Mouse (Mus musculus) hematopoietic stem cell, adult 5-6 weeks (primary cell): Measurements from ENCODE around the gene Mybbp1a. TPM values are rescaled to one million over a fixed set of nuclear protein-coding genes. Genes with fewer than 3 reads are reported as not detected.

Experiments
- ATAC-seq, 2 experiments: fragments of 125-278 bp in 1 of 2; replicated peaks in 1 of 2; 2 replicates each; pipeline ENCODE4 v1.8.0; 2016 to 2017; ENCODE audit warnings: inconsistent platforms in 2 of 2, mild to moderate bottlenecking in 2 of 2, moderate number of reproducible peaks in 2 of 2, low read depth in 1 of 2, moderate TSS enrichment in 1 of 2; ENCODE audit not compliant: low FRiP score in 2 of 2, poor library complexity in 2 of 2, severe bottlenecking in 2 of 2, insufficient read depth in 1 of 2, low TSS enrichment in 1 of 2
- total RNA-seq: library from RNA; stranded (forward); fragments of 172-1452, 232-1000 nt; gene quantifications from 2 replicates; pipeline ENCODE4 v1.2.3, GENCODE M21; 2017

The Mybbp1a gene
- total RNA-seq, 1 experiment from 2014 or later: 145 TPM

DNA sequence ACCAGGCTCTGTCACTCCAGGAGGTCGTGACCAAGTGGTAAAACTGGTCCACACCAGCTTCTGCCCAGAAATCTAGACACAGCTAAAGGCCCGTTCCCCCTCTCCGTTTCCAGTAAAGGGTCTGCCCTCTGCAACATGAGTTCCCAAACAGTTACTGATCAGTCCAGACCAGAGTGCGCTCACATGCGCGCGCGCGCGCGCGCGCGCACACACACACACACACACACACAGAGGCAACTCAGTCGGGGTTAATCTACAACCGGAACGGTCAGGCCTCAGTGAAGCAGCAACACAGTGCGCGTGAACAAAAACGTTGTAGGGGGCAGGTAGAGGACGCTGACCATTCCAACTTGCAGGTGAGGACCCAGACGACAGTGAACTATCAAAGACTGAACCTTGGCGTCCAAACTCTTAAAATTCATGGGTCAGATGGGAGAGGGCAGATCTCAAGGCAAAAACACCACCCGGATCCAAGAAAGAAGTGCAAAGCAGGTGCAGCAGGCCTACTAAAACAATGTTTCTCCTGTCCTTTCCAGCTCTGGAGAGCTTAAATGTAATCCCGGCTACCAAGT lies 30.5 kb upstream of the Mybbp1a start:
- no peak for ATAC-seq

DNA sequence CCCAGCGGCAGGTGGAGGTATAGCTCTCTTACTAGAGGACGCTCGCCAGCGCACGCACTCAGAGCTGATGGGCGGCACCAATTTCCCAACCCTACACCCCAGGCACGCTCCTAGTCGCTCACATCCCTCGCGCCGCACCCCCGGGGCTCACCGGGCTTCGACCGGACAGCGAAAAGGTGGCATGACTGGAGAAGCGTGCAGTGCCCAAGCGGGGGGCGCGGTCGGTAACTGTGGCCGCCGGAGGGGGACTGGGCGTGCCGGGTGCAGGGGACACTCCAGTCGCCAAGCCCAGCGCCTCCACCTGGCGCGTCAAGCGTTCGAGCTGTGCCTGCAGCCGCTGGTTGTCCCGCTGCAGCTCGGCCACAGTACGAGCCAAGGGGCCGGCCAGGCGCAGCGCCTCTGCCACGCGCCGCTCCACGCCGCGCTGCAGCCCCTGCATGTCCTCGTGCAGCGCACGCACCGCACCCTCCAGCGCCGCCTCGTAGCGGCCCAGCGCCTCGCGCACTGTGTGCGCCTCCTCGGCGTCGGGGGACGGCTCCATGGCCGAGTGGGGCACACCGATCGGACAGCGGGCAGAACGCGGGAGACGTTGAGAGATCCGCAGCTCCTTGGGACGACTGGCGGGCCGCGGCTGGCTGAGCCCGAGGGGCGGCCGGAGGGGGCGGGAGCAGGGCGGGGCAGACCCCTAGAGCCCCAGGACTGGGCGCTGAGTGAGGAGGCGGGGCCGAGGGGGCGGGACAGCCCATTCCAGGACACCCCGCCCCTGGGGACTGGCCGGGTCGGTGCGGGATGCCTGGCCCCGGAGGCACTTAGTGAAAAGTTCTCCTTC lies 29.8 kb upstream of the Mybbp1a start, which contains the start of gene Smtnl2:
TSS of gene Smtnl2 (minus strand) at position 621 of the 829 bp plus-strand sequence.
- ATAC-seq: peak; percentile 72 to 75

DNA sequence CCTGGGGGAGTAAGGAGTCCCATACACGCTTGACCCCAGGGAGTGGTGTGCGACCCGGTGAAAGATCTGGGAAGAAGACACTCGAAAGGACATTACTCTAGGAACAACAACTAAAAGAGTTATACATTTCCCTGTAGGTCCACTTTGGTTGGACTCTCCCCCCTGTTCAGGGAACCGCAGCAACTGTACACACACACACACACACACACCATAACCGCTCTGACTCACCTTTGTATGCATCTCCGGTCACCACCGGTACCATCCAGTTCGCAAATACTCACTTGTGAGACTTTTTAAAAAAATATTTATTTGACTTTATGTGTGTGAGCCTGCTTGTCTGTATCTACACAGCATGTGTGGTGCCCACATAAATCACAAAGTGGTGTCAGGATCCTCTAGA lies 29.2 kb upstream of the Mybbp1a start:
- ATAC-seq: no peak

DNA sequence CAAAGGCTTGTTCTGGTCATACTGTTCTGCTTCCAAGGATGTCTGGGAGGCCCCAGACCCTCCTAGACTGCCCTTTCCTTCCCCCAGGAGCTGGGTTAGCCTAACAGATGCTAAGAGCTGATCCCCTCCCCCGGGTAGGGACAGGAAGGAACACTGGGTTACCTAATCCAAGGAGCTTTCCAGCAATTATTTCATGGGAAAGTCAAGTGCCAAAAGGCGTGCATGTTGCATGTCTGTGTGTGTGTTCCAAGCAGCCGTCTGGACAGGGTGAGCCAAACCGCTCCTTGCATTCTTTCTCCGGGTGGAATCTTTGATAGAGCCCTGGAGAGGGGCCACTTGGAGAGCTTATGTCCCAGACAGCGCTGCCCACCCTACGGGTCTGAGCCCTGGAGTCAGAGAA lies 28.1 kb upstream of the Mybbp1a start:
- ATAC-seq: no peak

DNA sequence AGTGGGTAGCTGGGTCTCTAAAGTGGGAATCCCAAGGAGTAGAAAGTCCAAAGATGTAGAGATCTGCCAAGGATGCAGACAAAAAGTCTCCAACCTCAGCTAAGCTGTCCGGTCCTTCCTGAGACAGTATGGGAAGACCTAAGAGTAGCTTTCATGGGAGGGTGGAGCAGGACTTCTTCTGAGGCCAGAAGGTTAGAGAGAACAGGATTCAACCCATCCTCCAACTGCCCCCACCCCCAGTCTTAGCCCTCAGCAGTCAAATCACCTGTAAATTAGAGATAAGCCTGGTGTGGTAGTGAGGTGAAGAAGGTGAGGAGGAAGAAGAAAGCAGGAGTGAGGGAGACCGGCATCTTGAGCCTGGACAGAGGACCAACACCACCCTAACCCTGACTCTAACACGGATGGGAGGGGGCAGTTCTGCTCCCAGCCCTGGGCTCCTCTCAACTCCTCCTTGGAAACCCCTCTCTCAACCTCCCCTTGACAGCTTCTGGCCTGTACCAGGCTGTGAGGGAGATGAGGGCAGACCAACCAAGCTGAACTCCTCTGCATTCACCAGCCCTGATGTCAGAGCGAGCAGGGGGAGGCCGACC lies 27.5 kb upstream of the Mybbp1a start:
- no peak for ATAC-seq

DNA sequence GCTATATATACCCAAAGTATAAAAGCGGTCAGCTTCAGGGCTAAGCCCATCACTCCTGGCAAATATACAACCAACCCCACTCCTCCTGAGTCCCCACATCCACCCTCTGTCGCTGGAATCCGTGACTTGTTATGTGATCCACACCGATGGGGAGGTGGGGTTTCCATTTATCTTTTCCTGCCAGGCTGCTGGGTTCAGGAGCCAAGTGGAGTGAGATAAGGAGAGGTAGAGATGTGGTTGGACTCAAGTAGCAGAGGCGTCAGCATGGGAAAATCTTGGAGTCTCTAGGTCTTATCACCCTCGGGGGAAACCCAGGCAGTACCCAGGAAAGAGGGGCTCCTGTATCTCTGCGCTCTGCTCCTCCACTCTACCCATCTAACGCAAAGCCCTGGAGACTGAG lies 26.0 kb upstream of the Mybbp1a start:
- ATAC-seq: no peak

DNA sequence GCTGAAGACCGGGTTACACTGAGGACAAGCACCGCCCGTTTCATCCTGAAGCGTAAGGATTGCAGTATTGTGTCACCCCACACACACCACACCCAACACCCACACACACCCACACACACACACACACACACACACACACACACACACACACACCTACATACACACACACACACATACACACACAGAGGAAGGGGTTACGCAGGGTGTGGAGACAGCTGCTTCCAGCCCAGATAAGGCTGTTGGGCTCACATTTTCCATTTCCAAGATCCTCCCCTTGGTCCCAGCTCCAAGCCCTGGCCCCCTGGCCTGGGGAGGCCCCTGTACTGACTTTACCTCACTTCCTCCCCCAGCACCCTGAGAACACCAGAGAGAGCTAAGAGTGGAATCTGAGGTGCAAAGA lies 24.5 kb upstream of the Mybbp1a start:
- no peak for ATAC-seq

DNA sequence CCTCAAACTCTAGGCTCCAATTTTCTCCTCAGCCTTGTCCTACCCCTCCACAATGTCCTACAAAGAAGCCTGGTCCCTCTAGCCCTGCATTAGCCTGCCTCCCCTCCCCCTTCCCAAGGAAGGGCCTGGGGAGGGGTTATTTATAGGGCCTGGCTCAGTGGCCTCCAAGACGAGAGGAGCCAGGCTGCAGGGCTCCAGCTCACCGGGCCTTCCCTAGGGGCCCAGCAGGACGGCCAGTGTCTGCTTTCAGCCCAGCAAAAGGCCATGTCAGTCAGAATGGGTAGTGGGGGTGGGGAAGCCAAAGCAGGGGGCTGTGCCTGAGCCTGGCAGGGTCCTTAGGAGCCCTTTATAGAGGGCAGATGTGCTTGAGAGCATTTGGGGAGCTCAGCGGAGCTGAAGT lies 23.8 kb upstream of the Mybbp1a start:
- no peak for ATAC-seq

DNA sequence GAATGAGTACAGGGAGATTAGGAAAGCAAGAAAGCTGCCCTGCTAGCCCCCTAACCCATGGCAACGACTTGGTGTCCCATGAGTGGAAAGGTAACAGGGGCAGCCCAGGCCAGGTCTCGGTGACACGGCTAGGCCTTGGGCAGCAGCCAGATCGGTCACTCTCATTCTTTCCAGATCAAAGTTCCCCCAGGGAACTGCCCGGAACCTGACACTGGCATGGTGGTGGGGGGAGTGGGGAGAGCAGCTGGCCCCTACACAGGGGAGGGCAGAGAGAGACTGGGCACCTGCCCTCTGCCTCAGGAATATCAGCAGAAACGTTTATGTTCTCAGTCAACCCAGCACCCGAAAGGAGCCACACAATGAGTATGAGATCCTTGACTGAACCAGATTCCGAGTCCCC lies 22.9 kb upstream of the Mybbp1a start:
- no peak for ATAC-seq

DNA sequence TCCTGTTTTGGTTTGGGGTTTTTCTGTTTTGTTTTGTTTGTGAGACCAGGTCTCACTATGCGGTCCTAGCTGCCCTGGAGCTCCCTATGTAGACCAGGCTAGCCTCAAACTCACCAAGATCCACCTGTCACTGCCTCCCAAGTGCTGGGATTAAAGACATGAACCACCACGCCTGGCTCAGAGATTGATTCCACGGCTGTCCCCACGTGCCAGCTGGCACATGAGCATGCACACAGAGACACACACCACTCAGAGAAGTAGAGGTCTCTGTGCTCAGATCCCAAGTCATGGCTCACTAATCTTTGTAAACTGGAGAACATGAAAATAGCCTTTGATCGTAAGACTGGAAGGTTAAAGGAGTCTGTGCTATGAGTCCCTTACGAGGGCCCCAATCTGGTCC lies 22.1 kb upstream of the Mybbp1a start:
- ATAC-seq: no peak

DNA sequence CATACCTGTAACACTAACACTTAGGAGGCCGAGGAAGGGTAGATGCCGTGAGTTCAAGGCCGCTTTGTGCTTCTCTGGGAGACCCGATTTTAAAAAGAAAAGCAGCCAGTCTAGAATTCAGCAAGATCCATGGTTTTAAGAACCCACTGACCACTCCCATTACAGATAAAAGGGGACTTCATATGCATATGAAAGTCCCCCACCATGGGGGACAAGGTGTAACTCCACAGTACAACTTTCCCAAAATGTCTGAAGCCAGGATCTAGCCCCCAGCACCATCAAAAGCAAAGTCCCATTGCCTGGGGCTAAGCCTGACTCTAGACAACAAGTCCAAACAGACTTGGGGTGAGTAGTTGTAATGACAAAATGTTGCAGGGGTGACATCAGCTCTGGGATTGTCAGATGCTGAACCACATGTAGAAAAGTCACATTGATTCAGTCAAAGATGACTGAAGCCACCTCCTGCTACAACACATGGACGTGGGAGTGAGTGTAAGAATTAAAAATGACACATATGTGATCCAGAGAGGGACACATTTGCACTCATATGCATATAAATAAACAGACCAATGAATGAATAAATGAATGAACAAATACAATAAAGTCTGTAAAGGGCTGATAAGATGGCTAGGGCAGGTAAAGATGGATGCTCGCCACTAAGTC lies 20.6 kb upstream of the Mybbp1a start:
- ATAC-seq: no peak

DNA sequence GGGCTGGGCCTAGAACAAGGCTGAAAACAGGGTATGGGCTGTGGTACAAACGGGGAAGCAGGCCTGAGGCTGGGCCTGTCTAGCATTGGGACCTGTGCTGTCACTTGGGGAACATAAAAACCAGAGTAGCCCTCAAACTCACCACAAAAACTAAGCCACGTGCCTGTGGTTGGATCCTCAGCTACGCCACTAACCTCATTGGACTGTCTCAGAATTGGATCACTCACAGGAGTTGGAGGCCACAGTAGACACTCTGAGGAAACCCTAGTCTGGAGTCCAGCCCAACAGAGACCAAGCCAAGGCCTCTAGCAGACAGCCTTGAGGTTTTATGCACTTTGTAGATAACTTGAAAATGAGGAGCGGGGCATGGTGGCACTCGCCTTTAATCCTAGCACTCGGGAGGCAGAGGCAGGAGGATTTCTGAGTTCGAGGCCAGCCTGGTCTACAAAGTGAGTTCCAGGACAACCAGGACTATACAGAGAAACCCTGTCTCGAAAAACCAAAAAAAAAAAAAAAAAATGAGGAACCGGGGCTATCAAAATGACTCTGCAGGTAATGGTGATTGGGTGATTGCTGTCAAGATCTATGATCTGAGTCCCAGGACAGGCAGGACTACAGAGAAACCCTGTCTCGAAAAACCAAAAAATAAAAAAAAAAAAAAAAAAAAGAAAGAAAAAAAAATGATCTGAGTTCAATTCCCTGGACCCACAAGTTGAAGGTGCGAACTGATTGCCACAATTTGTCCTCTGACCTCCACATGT lies 19.5 kb upstream of the Mybbp1a start:
- ATAC-seq: peak; percentile 61 to 80

DNA sequence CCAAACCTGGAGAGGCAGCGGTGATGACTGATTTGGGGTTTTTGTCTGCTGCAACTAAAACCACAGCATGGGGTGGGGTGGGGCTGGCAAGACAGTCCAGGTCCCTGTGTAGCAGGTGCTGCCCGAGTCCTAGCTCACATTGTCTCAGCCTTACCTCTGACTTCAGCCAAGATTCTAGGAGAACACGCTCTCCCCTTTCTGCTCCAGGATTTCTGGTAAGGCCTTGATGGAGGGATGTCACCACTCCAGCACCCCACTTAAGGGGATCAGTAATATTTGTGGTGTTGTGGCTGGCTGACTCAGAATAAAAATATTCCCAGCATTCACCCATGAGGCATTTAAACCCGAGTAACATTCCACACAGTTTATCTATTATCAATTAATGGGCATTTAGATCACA lies 17.5 kb upstream of the Mybbp1a start:
- ATAC-seq: no peak

DNA sequence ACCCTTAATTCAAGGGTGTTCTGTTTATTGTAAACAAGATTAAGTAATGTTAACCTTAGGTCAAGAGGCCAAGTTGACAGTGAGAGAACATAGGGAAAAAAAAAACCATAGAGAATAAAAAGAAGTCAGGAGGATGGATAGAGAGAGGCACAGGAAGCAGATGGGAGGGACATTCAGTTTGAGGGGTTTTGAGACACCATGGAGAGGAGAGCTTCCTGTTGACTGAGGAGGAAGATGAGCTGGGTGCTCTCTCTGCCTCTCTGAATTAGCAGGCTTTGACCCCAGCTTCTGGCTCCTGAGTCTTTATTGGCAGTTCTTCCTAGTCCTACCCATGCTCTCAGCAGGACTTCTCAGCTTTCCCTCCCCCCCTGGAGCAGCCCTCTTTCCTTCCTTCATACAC lies 16.0 kb upstream of the Mybbp1a start:
- no peak for ATAC-seq

DNA sequence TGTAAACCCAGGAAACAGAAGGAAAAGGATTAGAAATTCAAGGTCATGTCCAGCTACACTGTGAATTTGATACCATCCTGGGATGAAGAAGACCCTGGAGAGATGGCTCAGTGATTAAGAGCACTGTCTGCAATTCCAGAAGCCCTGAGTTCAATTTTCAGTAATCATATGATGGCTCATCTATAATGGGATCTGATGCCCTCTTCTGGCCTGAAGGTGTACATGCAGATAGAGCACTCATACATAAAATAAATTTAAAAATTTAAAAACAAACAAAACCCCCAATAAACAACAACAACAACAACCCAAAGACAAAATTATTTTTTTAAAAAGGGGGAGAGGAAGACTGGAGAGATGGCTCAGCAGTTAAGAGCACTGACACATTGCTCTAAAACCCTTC lies 14.3 kb upstream of the Mybbp1a start:
- no peak for ATAC-seq

DNA sequence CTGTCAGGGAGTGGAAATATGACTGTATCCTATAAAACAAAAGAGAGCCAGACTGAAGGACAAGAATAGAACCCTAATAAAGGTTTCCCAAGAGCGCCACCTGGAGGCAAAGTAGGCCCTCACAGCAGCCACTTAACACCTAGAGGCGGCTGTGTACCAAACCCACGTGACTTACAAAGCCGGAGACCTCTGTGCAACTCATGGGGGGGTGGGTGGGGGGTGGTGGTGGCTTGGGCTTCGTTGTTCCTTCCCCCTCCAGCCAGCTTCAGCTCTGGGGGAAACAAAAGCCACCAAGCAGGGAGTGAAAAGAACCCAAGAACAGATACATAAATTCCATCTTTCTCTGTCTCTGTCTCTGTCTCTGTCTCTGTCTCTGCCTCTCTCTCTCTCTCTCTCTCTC lies 12.5 kb upstream of the Mybbp1a start:
- ATAC-seq: peak; percentile 60 to 70

DNA sequence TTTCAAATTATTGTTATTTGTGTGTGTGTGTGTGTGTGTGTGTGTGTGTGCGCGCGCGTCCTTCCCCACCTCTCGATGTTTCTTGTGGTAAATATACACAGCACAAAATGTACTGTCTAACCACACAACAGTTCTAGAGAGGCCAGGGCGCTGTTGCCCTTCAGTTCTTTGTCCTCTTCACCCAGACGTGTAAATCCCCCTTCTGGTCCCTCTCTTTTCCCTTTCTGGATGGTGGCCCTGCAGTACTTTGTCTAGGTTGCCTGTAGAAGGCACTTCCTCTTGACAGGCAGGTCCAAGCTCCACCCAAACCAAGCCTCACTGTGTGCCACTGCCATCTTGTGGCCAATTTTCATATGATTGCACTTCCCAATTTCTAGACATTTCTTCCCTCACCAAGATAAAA lies 11.9 kb upstream of the Mybbp1a start:
- ATAC-seq: peak; percentile 95 to 96
